Mouse (Mus musculus): ENCODE data around the gene Aoah. TPM values are rescaled to one million over a fixed set of nuclear protein-coding genes. Genes with fewer than 3 reads are reported as not detected.
A peak's percentile ranks its signal among the peaks of the same experiment; 100 is the strongest.

The Aoah gene
- polyA plus RNA-seq, 1 experiment from 2014 or later: 0.86 TPM

GRCm38 (mm10) chr13:20936016-20936415 lies 142.1 kb downstream of the Aoah start:
- DNase-seq (ENCODE audit: low spot score) (no peak), ATAC-seq (no peak)
- H3K9ac ChIP-seq (replicated peaks; ENCODE audit: low read depth): no peak overlapping the region
- H3K27me3 ChIP-seq (replicated peaks; ENCODE audit: insufficient read depth, low read length): no peaks in the 10 kb centered on the region
- no peak overlapping the region for H3K4me2 ChIP-seq (replicated peaks; ENCODE audit: low read depth, low read length)
- H3K4me3 ChIP-seq (ENCODE audit: low read depth, low read length): no peak overlapping the region
- no peaks in the 10 kb centered on the region for H3K36me3 ChIP-seq (ENCODE audit: insufficient read depth, low read length)
- H3K27ac ChIP-seq (ENCODE audit: low read length): no peak overlapping the region
- no peaks in the 10 kb centered on the region for H3K4me1 ChIP-seq (ENCODE audit: insufficient read depth, low read depth, low read length)
- TF ChIP-seq CTCF (IDR thresholded peaks at IDR 0.05): no peak
- no peak for TF ChIP-seq EP300 (IDR thresholded peaks at IDR 0.05)
- no peaks in the 10 kb centered on the region for H3K9me3 ChIP-seq (ENCODE audit: low read length)

- peak; percentile 57; the same call in 1 of the 2 replicates for ATAC-seq
- TF ChIP-seq CTCF (IDR thresholded peaks at IDR 0.05): peak; percentile 81
- no peak for TF ChIP-seq EP300 (IDR thresholded peaks at IDR 0.05)
- Histone ChIP-seq H3K27ac (ENCODE audit: low read length) (no peak overlapping the region), H3K27me3 (replicated peaks; ENCODE audit: insufficient read depth, low read length) (no peaks in the 10 kb centered on the region), H3K9me3 (ENCODE audit: low read length) (no peaks in the 10 kb centered on the region), H3K9ac (replicated peaks; ENCODE audit: low read depth) (no peak overlapping the region), H3K36me3 (ENCODE audit: insufficient read depth, low read length) (no peaks in the 10 kb centered on the region), H3K4me3 (ENCODE audit: low read depth, low read length) (no peak overlapping the region), H3K4me1 (ENCODE audit: insufficient read depth, low read depth, low read length) (no peaks in the 10 kb centered on the region), H3K4me2 (replicated peaks; ENCODE audit: low read depth, low read length) (no peak overlapping the region)
- WGBS: 24% methylated on average over 5 of the region's 5 CpGs
- peak; percentile 63 for DNase-seq (ENCODE audit: low spot score)
These were observed 143.5 kb downstream of the Aoah start for GRCm38 (mm10) chr13:20937452-20937851.

- Histone ChIP-seq H3K27me3 (replicated peaks; ENCODE audit: insufficient read depth, low read length) (no peaks in the 10 kb centered on the region), H3K9me3 (ENCODE audit: low read length) (no peaks in the 10 kb centered on the region), H3K36me3 (ENCODE audit: insufficient read depth, low read length) (no peaks in the 10 kb centered on the region), H3K4me2 (replicated peaks; ENCODE audit: low read depth, low read length) (no peak overlapping the region), H3K4me1 (ENCODE audit: insufficient read depth, low read depth, low read length) (no peaks in the 10 kb centered on the region), H3K9ac (replicated peaks; ENCODE audit: low read depth) (no peak overlapping the region), H3K27ac (ENCODE audit: low read length) (no peak overlapping the region), H3K4me3 (ENCODE audit: low read depth, low read length) (no peak overlapping the region)
- DNase-seq (ENCODE audit: low spot score) (no peak), ATAC-seq (no peak)
- WGBS: 79% methylated on average over 6 of the region's 6 CpGs
- TF ChIP-seq EP300 (IDR thresholded peaks at IDR 0.05): no peak
- TF ChIP-seq CTCF (IDR thresholded peaks at IDR 0.05): no peak
These were observed 145.2 kb downstream of the Aoah start for GRCm38 (mm10) chr13:20939099-20939498.

GRCm38 (mm10) chr13:20940389-20940788 lies 146.5 kb downstream of the Aoah start:
- peak; percentile 70 for TF ChIP-seq CTCF (IDR thresholded peaks at IDR 0.05)
- TF ChIP-seq EP300 (IDR thresholded peaks at IDR 0.05): no peak

GRCm38 (mm10) chr13:20941707-20942106 lies 147.8 kb downstream of the Aoah start:
- Histone ChIP-seq H3K4me3 (ENCODE audit: low read depth, low read length) (no peak overlapping the region), H3K9me3 (ENCODE audit: low read length) (no peaks in the 10 kb centered on the region), H3K4me2 (replicated peaks; ENCODE audit: low read depth, low read length) (no peak overlapping the region), H3K4me1 (ENCODE audit: insufficient read depth, low read depth, low read length) (no peaks in the 10 kb centered on the region), H3K27me3 (replicated peaks; ENCODE audit: insufficient read depth, low read length) (no peaks in the 10 kb centered on the region), H3K36me3 (ENCODE audit: insufficient read depth, low read length) (no peaks in the 10 kb centered on the region), H3K27ac (ENCODE audit: low read length) (no peak overlapping the region), H3K9ac (replicated peaks; ENCODE audit: low read depth) (no peak overlapping the region)
- DNase-seq (ENCODE audit: low spot score) (no peak), ATAC-seq (no peak)
- WGBS: 91% methylated on average over 4 of the region's 4 CpGs
- no peak for TF ChIP-seq CTCF (IDR thresholded peaks at IDR 0.05)
- no peak for TF ChIP-seq EP300 (IDR thresholded peaks at IDR 0.05)

More at GRCm38 (mm10) chr13:20940389-20940788, 146.5 kb downstream of the Aoah start:
- no peaks in the 10 kb centered on the region for H3K9me3 ChIP-seq (ENCODE audit: low read length)
- ATAC-seq: no peak
- no peak overlapping the region for H3K27ac ChIP-seq (ENCODE audit: low read length)
- DNase-seq (ENCODE audit: low spot score): peak; percentile 38
- 42% methylated on average over 6 of the region's 6 CpGs for WGBS
- H3K4me2 ChIP-seq (replicated peaks; ENCODE audit: low read depth, low read length): no peak overlapping the region
- no peak overlapping the region for H3K4me3 ChIP-seq (ENCODE audit: low read depth, low read length)
- no peaks in the 10 kb centered on the region for H3K36me3 ChIP-seq (ENCODE audit: insufficient read depth, low read length)
- no peaks in the 10 kb centered on the region for H3K4me1 ChIP-seq (ENCODE audit: insufficient read depth, low read depth, low read length)
- no peaks in the 10 kb centered on the region for H3K27me3 ChIP-seq (replicated peaks; ENCODE audit: insufficient read depth, low read length)
- H3K9ac ChIP-seq (replicated peaks; ENCODE audit: low read depth): no peak overlapping the region

- H3K4me2 ChIP-seq (replicated peaks; ENCODE audit: low read depth, low read length): no peak overlapping the region
- no peaks in the 10 kb centered on the region for H3K4me1 ChIP-seq (ENCODE audit: insufficient read depth, low read depth, low read length)
- no peaks in the 10 kb centered on the region for H3K27me3 ChIP-seq (replicated peaks; ENCODE audit: insufficient read depth, low read length)
- H3K4me3 ChIP-seq (ENCODE audit: low read depth, low read length): no peak overlapping the region
- H3K9me3 ChIP-seq (ENCODE audit: low read length): no peaks in the 10 kb centered on the region
- H3K36me3 ChIP-seq (ENCODE audit: insufficient read depth, low read length): no peaks in the 10 kb centered on the region
- TF ChIP-seq EP300 (IDR thresholded peaks at IDR 0.05) (no peak), CTCF (IDR thresholded peaks at IDR 0.05) (no peak)
- H3K9ac ChIP-seq (replicated peaks; ENCODE audit: low read depth): no peak overlapping the region
- DNase-seq (ENCODE audit: low spot score): no peak
- H3K27ac ChIP-seq (ENCODE audit: low read length): no peak overlapping the region
- ATAC-seq: no peak
- WGBS: 79% methylated on average over 3 of the region's 3 CpGs
These were observed 169.2 kb downstream of the Aoah start for GRCm38 (mm10) chr13:20963086-20963485.

Measured in lung, postnatal 0 days (tissue).